Mouse (Mus musculus) hindbrain, embryonic 11.5 days (tissue): ENCODE data around the gene Myadm. TPM values are rescaled to one million over a fixed set of nuclear protein-coding genes. Genes with fewer than 3 reads are reported as not detected.

ENCODE experiments used
- ATAC-seq: fragments of 200-750 bp; cut with Nextera tagmentation; 2 replicates; pipeline ENCODE4 v1.8.0; 2017; ENCODE audit warnings: mild to moderate bottlenecking, moderate TSS enrichment, moderate library complexity; ENCODE audit not compliant: low FRiP score
- DNase-seq: peaks from one replicate; pipeline ENCODE4 v3.0.0-alpha.2; 2015; ENCODE audit warnings: low spot score
- H3K27ac ChIP-seq: fragments of 300-500 bp; sonication (generic); 2 replicates; pipeline ENCODE4 v1.5.1; 2014; ENCODE audit warnings: mild to moderate bottlenecking, low read depth, low read length
- H3K27me3 ChIP-seq: fragments of 300-500 bp; sonication (generic); 2 replicates; pipeline ENCODE4 v1.6.1; 2014; ENCODE audit warnings: mild to moderate bottlenecking, low read length, moderate library complexity, mixed read lengths; ENCODE audit not compliant: control insufficient read depth, insufficient read depth
- H3K36me3 ChIP-seq: fragments of 300-500 bp; sonication (generic); 2 replicates; pipeline ENCODE4 v1.6.1; 2014; ENCODE audit warnings: mild to moderate bottlenecking, low read length, moderate library complexity, mixed read lengths; ENCODE audit not compliant: control insufficient read depth, insufficient read depth
- H3K4me1 ChIP-seq: fragments of 300-500 bp; sonication (generic); replicated peaks from 2 replicates; pipeline ENCODE4 v1.6.1; 2014; ENCODE audit warnings: low read length, mixed read lengths; ENCODE audit not compliant: control insufficient read depth, insufficient read depth
- H3K4me2 ChIP-seq: fragments of 300-500 bp; sonication (generic); replicated peaks from 2 replicates; pipeline ENCODE4 v1.6.1; 2014; ENCODE audit warnings: mild to moderate bottlenecking, low read depth, low read length
- H3K4me3 ChIP-seq: fragments of 300-500 bp; sonication (generic); 2 replicates; pipeline ENCODE4 v1.5.1; 2014; ENCODE audit warnings: low read depth, low read length
- H3K9ac ChIP-seq: fragments of 300-500 bp; sonication (generic); 2 replicates; pipeline ENCODE4 v1.6.1; 2014; ENCODE audit warnings: low read depth, low read length
- H3K9me3 ChIP-seq: fragments of 300-500 bp; sonication (generic); 2 replicates; pipeline ENCODE4 v1.6.1; 2016; ENCODE audit warnings: low read length; ENCODE audit not compliant: control insufficient read depth
- WGBS: fragments of 180-500 bp; shearing (Covaris S2); extraction: QIAGEN DNeasy Blood & Tissue Kit; methylation state at CpG from one replicate; pipeline ENCODE4 v1.1.7; 2014; 5-methylcytosine and 5-hydroxymethylcytosine counted together
- polyA plus RNA-seq: library from polyadenylated mRNA; unstranded; fragments of >200 nt; fragmentation: Nextera tagmentation; extraction: Ambion mirVana; gene quantifications from 2 replicates; pipeline ENCODE4 v1.2.1, GENCODE M21; 2014

The Myadm gene
- polyA plus RNA-seq, 1 experiment from 2014 or later = 44.3 TPM

GRCm38 (mm10) chr7:3302556-3303275 lies 13.8 kb downstream of the Myadm start:
- Histone ChIP-seq H3K36me3 (no peaks in the 10 kb centered on the region), H3K27ac (no peak overlapping the region), H3K9me3 (no peaks in the 10 kb centered on the region), H3K27me3 (peaks cover 31% of the 10 kb centered on the region), H3K9ac (no peak overlapping the region), H3K4me2 (peak overlapping the region; percentile 74), H3K4me1 (peaks cover 6% of the 10 kb centered on the region; the same call in 1 of the 2 replicates), H3K4me3 (peak overlapping the region; percentile 27)
- DNase-seq (peak; percentile 64), ATAC-seq (peak; percentile 23)
- 3% methylated on average over 16 of the region's 16 CpGs for WGBS

- Histone ChIP-seq H3K4me3 (peak overlapping the region; percentile 27), H3K9me3 (no peaks in the 10 kb centered on the region), H3K27me3 (peaks cover 31% of the 10 kb centered on the region), H3K9ac (no peak overlapping the region), H3K4me1 (peaks cover 6% of the 10 kb centered on the region; the same call in 1 of the 2 replicates), H3K36me3 (no peaks in the 10 kb centered on the region), H3K4me2 (peak overlapping the region; percentile 74), H3K27ac (no peak overlapping the region)
- under 1% methylated on average over 24 of the region's 29 CpGs for WGBS
- peak; percentile 69 for ATAC-seq
- peak; percentile 73 for DNase-seq
Observed at GRCm38 (mm10) chr7:3303276-3303781, 14.4 kb downstream of the Myadm start.

GRCm38 (mm10) chr7:3303789-3304188 lies 14.9 kb downstream of the Myadm start:
- peaks cover 6% of the 10 kb centered on the region; the same call in 1 of the 2 replicates for H3K4me1 ChIP-seq
- H3K27ac ChIP-seq = no peak overlapping the region
- ATAC-seq (peak; percentile 60), DNase-seq (no peak)
- no peaks in the 10 kb centered on the region for H3K9me3 ChIP-seq
- H3K36me3 ChIP-seq = no peaks in the 10 kb centered on the region
- 2% methylated on average over 12 of the region's 12 CpGs for WGBS
- H3K27me3 ChIP-seq = peaks cover 31% of the 10 kb centered on the region
- H3K4me2 ChIP-seq = peak overlapping the region; percentile 74
- H3K9ac ChIP-seq = 0 out of 2 replicates have a peak overlapping the region, but pooled peaks have one; percentile 31
- peak overlapping the region; percentile 27 for H3K4me3 ChIP-seq

DNA sequence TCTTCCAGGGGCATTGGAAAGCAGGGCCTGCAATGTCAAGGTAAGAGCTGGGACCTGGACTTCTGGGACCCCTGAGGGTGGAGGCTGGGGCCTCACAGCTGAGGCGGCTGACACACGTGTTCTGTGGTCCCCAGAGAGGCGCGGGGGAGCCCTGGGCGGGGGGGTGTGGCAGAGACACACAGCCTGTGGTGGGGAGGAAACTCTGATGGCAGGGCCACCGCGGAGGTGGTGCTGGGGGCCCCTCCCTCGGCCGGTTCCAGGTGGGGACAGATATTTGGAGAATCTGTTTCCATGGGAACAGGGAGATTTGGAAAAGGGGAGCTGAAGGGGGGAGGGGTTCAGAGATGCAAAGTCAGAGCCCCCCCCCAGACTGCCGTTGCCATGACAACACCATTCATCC lies 15.4 kb downstream of the Myadm start:
- Histone ChIP-seq H3K27ac (no peak overlapping the region), H3K4me2 (peak overlapping the region; percentile 74), H3K36me3 (no peaks in the 10 kb centered on the region), H3K4me1 (peaks cover 6% of the 10 kb centered on the region; the same call in 1 of the 2 replicates), H3K27me3 (peaks cover 31% of the 10 kb centered on the region), H3K4me3 (no peak overlapping the region), H3K9me3 (no peaks in the 10 kb centered on the region), H3K9ac (no peak overlapping the region)
- ATAC-seq = peak; percentile 51
- 2% methylated on average over 9 of the region's 10 CpGs for WGBS
- peak; percentile 39 for DNase-seq

GRCm38 (mm10) chr7:3306400-3306799 lies 17.5 kb downstream of the Myadm start:
- Histone ChIP-seq H3K4me2 (no peak overlapping the region), H3K27ac (no peak overlapping the region), H3K9ac (no peak overlapping the region), H3K36me3 (no peaks in the 10 kb centered on the region), H3K4me3 (no peak overlapping the region), H3K9me3 (no peaks in the 10 kb centered on the region), H3K4me1 (peaks cover 6% of the 10 kb centered on the region; the same call in 1 of the 2 replicates), H3K27me3 (peaks cover 25% of the 10 kb centered on the region)
- no peak for DNase-seq
- 82% methylated on average over 3 of the region's 3 CpGs for WGBS
- no peak for ATAC-seq

GRCm38 (mm10) chr7:3308646-3309045 lies 19.8 kb downstream of the Myadm start:
- Histone ChIP-seq H3K4me3 (no peak overlapping the region), H3K9me3 (no peaks in the 10 kb centered on the region), H3K27me3 (peaks cover 12% of the 10 kb centered on the region), H3K36me3 (no peaks in the 10 kb centered on the region), H3K27ac (no peak overlapping the region), H3K4me2 (no peak overlapping the region), H3K4me1 (peaks cover 6% of the 10 kb centered on the region; the same call in 1 of the 2 replicates), H3K9ac (no peak overlapping the region)
- WGBS = 84% methylated on average over 4 of the region's 4 CpGs
- DNase-seq (no peak), ATAC-seq (no peak)

DNA sequence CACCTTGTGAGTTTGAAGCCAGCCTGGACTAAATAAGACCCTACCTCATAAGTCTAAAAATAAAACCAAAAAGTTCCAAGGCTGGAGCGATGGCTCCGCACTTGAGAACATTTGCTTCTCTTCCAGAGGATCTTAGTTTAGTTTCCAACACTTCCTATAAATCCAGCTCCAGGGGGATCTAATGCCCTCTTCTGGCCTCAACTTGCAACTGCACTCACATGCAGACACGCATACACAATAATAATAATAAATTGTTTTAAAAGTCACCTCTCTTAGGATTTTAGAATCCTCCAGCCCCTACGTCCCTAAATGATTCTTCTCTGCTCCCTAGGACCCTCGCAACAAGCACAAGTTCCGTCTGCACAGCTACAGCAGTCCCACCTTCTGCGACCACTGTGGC lies 21.4 kb downstream of the Myadm start:
- DNase-seq = no peak
- peaks cover 4% of the 10 kb centered on the region; the same call in 1 of the 2 replicates for H3K27me3 ChIP-seq
- 96% methylated on average over 7 of the region's 7 CpGs for WGBS
- no peak overlapping the region for H3K4me2 ChIP-seq
- H3K4me3 ChIP-seq = no peak overlapping the region
- no peak overlapping the region for H3K9ac ChIP-seq
- no peaks in the 10 kb centered on the region for H3K36me3 ChIP-seq
- H3K4me1 ChIP-seq = no peaks in the 10 kb centered on the region
- ATAC-seq = no peak
- H3K9me3 ChIP-seq = no peaks in the 10 kb centered on the region
- no peak overlapping the region for H3K27ac ChIP-seq

DNA sequence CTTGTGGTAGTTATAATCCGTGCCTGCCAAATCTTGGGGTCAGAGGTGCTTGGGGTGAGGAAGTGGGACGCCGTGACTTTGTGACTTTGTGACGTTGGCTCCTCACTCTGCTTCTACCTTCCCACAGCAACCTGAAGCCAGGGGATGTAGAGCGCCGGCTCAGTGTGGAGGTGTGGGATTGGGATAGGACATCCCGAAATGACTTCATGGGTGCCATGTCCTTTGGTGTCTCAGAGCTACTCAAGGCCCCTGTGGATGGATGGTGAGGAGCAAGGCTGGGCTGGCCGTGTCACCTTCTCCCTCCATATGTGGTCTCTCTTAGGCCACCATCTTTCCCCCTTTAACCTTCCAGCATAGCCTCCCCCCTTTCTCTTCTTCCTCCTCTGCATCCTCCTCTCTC lies 24.7 kb downstream of the Myadm start:
- WGBS = 86% methylated on average over 8 of the region's 8 CpGs

GRCm38 (mm10) chr7:3314121-3314520 lies 25.2 kb downstream of the Myadm start:
- 62% methylated on average over 5 of the region's 5 CpGs for WGBS
- peak; percentile 57 for ATAC-seq
- H3K4me2 ChIP-seq = no peak overlapping the region
- no peak for DNase-seq
- H3K9me3 ChIP-seq = no peaks in the 10 kb centered on the region
- no peaks in the 10 kb centered on the region for H3K36me3 ChIP-seq
- H3K4me3 ChIP-seq = no peak overlapping the region
- H3K27ac ChIP-seq = no peak overlapping the region
- H3K4me1 ChIP-seq = 0 out of 2 replicates have a peak, but pooled peaks cover 2% of the 10 kb centered on the region
- no peaks in the 10 kb centered on the region for H3K27me3 ChIP-seq
- no peak overlapping the region for H3K9ac ChIP-seq

More for the DNA sequence above, 24.7 kb downstream of the Myadm start:
- no peak overlapping the region for H3K9ac ChIP-seq
- ATAC-seq = no peak
- DNase-seq = no peak
- H3K27ac ChIP-seq = no peak overlapping the region
- no peaks in the 10 kb centered on the region for H3K27me3 ChIP-seq
- H3K4me1 ChIP-seq = 0 out of 2 replicates have a peak, but pooled peaks cover 2% of the 10 kb centered on the region
- no peaks in the 10 kb centered on the region for H3K36me3 ChIP-seq
- H3K4me3 ChIP-seq = no peak overlapping the region
- H3K4me2 ChIP-seq = no peak overlapping the region
- no peaks in the 10 kb centered on the region for H3K9me3 ChIP-seq
